Mouse (Mus musculus) megakaryocyte, embryonic 14.5 days (primary cell): Measurements from ENCODE around the gene Atp5e.

Source experiments
- FLI1 ChIP-seq: IDR thresholded peaks from 2 replicates; pipeline ENCODE4 v1.6.1; 2012; ENCODE audit warnings: low read length, inconsistent platforms, mixed read lengths
- GATA1 ChIP-seq: IDR thresholded peaks from 3 replicates; pipeline ENCODE4 v1.6.1; 2012; ENCODE audit warnings: mixed read lengths, low read length, inconsistent platforms, borderline replicate concordance

GRCm38 (mm10) chr2:174441898-174442297 is 22.0 kb downstream of the Atp5e start:
- no peak for TF ChIP-seq FLI1
- TF ChIP-seq GATA1, result no peak
